Mouse (Mus musculus) kidney, adult 9 months (tissue): ENCODE measurements around the gene Rrp1b.

Experiments used
- DNase-seq: peaks from one replicate; pipeline ENCODE4 v3.0.0; 2022

Rrp1b gene

DNA sequence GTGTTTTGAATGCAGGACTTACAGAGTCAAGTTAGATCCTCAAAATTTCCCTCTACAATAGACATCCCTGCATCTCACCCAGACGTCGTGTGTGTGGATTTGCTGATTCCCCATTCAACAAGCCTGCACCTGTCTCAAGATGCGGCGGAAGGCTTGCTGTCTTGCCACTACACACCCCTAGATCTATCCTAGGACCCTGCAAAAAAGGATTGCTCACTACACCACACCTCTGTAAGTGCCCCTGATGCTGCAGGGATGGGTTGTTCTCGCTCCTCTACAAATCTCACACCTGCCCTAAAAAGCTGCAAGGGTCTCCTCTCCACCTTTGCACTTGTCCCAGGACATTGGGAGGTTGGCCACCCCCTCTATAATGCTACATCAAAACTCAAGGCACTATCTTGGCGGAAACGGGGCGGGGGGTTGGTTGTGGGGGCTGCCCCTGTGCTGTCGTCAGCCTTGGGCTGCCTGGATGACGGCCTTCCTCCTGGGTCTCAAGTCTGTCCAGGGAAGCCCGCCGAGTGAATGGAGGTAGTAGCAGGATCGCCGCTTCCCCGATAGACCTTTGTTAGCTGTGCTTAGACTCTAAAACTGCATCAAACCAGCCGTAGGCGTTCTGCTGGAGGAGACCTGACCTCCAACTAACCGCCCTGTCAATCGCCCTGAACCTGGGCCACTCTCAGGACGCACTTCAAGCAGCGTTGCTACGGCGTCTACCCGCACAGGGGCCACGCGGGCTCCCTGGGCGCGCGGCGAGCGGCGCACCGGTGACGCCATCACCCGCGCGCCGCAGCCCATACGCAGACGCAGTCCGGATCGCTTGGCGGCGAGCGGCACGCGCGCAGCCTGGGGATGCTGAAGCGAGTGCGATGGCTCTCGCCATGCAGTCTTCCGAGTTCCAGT is at the start of gene Rrp1b, which contains the start of gene Hsf2bp:
Gene Rrp1b, plus strand, starts transcription at position 492 of the 900 bp plus-strand sequence.
Gene Hsf2bp, minus strand, starts transcription at position 741 of the 900 bp plus-strand sequence.
- DNase-seq, result peak; percentile 59

DNA sequence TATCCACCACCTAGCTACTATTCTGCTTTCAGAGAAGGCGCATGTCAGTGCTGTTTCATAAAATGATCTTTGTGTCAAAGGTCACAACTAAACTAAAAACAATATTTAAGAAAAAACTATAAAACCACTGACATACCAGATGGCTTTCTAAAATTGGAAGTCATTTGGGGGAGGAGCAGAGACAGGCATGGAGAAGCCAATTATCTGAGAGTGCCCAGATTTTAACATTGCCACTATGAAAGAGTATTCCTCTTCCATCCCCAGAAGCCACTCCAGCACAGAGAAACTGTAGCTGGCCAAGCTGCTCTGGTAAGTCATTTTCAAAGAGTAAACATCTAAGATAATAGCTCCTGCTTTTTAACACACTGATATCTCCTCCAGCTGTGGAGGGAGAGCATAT is 49.0 kb upstream of the Rrp1b start:
- no peak for DNase-seq

DNA sequence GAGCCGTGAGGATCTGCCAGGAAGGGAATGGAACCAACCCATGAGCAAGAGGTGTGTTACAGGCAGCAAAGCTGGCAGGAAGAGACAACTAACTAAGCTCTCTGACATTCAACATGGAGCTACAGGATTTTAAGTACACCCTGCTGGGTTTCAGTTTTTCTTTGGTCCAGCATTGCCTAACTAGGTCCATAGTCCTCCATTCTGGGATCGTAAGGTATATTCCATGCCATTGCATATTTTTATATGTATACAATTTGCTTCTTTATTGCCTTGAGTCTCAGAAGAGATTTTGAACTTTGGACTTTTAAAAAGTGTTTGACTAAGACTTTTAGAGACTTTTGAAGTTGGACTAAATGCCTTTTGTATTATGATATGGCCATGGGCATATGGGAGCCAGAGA is 46.9 kb upstream of the Rrp1b start:
- no peak for DNase-seq

DNA sequence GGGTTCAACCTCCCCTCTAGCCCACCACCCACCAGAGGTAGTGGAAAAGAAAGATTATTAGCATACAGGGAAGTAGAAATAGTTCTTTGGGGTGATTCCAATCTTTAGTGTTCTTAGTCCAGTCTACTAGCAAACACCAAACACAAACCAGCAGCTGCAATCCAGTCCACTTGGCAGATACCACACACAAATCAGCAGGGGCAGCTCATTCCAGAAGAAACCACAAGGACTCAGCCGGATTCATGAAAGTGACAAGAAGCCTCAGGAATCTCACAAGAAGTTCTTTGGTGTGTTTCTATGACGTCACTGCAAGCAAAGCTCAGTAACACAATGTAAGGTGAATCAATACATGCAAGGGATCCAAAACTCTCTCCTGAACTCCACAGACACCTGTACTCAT is 43.9 kb upstream of the Rrp1b start:
- no peak for DNase-seq

DNA sequence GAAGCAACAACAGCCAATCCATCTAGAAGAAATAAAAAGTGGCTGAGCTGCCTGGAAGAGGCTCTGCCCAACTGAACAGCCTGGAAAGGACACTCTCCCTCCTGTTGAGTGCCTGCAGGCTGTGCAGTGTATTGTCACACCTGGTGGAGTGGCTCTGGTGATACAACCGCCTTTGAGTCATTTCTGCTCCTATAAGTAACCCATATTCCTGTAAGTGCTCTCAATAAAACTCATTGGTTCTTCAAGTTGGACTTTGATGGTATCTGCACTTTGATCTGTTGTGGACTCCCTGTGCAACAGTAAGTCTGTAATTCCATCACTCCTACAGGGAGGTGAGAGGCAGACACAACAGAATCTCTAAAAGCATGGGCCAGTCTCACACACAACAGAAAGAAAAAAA is 42.5 kb upstream of the Rrp1b start:
- DNase-seq, result peak; percentile 46

DNA sequence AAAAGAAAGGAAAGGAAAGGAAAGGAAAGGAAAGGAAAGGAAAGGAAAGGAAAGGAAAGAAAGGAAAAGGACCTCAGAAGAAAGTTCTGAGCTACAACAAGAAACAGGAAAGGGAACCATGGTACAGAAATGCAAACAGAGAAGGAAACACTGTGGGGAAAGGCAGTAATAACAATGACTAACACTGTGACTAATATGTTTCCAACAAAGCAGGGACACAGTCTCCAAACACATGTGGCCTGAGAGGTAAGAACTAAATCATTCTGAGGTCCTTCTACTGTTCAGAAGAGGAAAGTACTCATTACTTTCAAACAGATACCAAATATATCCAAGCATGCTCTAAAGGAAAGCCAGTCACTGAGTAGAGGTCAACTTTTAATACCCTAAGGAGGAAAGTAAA is 41.8 kb upstream of the Rrp1b start:
- DNase-seq, result no peak

DNA sequence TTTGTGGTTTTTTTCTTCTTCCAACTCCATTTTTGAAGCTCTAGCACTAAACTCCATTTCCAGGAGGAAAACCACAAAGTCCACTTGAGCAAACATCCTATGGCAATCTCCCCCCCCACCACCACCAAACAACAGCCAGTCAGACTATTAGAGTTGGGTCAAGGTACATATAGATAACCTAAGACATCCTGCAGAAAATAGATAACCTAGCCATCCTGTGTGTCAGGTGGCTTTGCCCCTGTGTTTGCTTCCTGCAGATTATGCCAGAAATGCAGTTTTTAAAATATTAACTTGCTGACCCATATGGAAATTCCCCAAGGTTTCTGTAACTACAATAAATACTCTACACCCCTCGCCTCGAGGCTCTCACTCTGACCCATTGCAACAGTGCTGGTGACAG is 40.1 kb upstream of the Rrp1b start:
- DNase-seq, result no peak

DNA sequence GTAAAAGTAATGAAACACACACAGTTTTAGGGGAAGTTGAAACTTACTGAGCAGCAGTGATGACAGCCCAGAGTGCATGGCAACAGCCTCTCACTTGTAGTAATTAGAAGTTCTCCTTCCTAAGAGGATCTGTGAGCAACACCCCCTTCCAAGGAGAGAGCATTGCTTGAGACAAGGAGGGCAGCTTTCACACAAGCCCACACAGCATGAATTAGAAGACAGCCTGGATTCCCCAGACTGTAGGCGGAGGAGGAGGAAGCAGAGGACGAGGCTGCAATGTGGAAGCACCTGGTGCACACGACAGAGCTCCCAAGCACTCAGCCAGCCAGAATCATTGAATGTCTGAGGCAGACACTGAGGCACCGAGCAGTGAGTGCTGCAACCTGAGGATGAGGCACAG is 39.6 kb upstream of the Rrp1b start:
- no peak for DNase-seq

DNA sequence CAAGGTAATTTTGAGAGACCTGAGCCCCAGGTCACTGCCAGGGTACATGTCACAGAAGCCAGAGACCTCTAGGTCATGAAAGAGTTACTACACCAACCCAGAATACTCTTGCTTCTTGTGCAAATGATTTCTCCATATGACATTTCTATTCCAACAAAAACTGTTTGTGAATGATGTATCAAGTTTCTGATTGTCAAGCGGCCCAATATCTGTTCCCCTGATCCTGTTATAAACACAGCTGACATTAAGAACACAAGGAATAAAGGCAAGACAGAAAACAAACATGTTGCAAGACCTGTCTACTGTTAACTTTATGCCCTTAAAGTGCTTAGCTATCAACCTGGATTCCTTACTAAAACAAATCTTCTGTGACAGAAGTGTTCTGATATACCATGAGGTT is 37.5 kb upstream of the Rrp1b start:
- DNase-seq, result no peak

DNA sequence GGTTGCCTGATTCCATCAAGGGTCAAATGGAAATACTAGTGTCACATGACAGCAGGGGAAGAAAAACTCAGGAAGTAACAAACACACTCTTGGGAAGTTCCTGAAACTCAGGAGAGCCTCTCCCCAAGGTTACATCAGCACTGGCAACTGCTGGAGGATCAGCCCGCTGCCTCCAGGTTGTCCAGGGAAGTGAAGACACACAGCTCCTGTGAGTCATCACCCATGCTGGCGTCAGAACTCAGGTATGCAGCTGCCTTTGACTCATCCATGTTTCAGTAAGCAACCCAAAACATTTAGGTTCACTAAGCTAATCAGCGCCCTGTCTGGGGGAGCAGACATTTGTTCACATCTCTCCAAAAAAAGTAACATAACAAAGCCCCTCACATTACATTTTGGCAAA is 32.6 kb upstream of the Rrp1b start:
- DNase-seq, result no peak

DNA sequence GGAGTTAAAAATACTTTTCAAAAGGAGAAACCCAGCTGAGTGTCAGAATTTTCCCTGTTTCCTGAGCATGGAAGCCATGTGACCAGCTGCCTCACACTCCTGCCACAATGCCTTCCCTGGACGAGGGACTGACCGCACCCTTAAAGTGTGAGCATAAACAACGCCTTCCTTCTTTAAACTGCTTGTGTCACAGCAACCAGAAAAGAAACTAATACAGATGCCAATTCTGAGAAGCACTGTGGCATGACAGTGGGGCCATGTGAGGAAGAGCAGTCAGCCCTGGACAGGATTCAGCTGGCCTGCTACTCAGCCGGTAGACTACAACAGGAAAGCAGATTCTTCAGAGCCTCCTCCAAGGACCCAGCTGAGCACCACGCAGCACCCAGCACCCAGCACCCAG is 29.1 kb upstream of the Rrp1b start:
- DNase-seq, result peak; percentile 40

DNA sequence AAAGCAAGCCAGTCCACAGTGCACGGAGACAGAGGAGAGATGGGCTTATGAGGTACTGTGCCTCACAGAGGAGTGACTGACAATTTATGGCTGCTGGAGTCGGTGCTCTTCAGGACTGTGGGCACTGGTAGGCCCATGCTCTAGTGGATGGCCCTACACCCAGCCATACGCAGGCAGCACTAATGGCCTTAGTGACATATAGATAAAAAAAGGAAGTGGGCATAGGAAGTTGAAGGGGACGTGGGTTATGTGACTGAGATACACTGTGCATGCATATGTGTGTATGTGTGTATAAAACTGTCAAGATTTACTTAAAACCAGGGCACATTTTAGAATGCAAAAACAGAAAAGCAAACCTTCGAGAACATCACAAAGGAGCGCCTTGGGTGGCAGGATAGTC is 24.2 kb upstream of the Rrp1b start:
- DNase-seq, result no peak

DNA sequence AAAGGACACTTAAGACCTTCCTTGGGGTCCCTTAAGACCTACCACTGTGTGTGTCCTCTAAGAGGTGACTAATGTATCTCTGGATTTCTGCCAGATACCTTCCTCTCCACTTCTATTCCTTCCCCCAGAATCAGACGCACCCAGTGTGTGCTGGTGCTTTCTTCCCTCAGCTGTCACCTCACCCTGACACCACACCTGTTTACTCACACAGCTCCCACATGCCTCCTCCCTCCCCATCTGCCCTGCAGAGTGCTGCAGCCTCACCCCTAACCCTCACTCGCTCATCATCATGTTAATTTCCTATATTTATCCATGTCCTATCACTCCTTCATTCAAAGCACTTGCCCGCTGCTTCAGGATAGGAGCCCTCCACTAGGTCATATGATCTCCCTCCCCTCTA is 23.6 kb upstream of the Rrp1b start:
- DNase-seq, result no peak

DNA sequence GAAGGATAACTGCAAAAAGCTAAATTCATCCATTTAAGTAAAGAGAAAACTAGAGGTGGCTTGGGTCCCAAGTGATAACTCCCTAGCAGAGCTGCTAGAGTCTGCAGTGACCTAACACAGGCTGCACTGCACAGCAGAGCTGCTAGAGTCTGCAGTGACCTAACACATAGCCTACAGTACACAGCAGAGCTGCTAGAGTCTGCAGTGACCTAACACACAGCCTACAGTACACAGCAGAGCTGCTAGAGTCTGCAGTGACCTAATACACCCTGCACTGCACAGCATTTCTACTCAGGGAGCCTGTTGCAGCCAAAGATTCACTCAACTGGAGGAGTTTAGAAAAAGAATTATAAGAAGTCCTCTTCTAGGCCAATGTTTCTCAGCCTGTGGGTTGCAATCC is 22.2 kb upstream of the Rrp1b start:
- no peak for DNase-seq

DNA sequence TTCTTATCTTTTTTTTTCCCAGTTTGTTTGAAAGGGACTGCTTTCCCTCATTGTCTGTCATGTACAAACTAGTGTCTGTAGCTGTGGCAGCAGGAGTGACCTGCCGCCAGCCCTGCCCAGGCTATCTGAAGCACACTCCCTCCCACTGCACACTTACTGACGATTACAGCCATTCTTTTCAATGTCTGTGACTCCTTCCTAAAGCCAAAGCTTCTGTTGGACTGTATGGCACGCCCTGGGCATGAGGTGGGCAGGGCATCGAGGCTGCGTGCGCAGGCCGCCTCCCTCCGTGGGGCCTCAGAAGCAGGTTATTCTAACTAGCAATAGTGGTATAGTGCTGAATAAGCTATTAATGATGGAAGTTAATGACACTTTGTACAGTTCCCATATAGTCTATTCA is 19.4 kb upstream of the Rrp1b start:
- DNase-seq, result no peak

DNA sequence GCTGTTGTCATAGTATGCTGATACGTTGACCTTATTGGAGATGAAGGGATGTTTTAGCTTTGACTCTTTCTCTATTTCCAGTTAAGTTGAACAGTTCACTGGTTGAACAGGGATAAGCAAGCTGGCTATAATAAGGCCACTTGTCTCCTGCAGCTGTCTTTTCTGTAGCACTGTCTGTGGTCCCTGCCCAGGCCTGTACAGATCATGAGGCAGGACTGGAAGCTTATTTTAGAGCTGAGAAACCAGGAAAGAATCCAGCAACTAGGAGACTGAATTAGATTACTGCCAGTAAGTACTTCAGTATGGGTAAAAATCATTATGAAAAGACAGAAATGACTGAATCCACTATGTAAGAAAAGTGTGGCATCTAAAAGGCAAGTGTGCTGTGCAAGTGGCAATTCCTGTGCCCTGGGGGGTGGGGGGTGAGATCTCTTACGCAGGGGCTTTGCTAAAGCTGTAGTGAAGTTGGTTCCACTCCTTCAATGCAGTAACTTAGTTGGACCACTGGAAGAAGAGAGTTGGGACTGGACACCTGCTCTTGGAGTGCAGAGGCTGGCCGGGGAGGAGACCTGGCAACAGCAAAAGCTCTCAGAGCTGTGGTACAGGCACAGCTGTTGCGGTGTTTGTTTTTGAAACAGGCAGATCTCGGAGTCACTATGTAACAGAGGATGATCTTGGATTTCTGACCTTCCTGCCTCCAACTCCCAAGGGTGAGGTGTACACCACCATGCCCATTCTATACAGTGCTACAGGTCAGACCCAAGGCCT is 17.6 kb upstream of the Rrp1b start:
- DNase-seq, result no peak

DNA sequence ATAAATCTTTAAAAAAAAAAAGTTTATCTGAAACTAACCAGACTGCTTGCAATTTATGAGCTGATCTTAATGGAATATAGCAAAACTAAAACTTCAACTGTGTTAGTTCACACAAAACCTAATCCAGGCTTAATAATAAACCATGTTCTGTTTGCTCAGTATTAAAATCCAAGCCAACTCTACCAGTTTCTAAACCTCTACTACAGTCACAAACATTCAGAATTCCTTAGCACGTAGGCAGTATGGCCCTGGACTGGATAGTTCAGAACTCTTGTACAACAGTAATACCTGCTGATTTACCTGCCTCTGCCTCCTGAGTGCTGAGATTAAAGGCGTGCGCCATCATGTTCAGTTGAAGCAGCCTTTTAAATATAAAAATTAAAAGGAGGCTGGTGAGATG is 13.9 kb upstream of the Rrp1b start:
- DNase-seq, result peak; percentile 79

DNA sequence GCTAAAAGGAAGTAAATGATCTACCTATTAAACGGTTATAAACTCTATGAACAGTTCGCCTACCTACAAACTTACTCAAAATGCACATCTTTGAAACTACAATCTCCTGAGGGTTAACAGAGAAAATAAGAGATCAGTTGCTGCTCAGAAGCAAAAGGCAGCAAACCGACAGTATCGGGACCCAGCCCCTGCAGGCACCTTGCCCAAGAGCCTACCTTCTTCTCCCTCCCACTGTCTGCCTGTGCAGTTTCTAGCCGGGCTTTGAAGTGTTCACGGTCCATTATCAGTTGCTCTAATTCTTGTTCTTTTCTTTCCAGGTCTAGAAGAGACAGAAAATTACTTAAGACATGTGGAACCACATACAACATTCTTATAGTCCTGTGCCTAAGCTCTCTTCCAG is 13.3 kb upstream of the Rrp1b start:
- DNase-seq, result peak; percentile 65

DNA sequence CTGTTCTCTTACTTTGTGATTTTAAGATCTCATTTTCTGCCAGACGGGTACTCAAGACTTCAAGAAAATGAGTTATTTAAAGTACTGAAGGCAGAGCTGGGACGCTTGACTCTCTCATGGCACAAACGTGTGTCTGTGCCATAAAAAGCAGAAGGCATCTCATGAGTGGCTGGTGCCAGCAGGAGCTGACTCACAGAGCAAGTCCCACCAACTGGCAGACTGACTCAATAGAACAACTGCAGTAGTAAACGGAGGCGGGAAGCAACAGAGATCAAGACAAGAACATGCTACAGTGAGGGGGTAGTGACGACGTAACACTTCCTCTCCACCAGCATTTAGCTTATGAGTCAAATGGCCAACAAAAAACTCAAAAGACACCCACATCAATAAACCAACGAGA is 12.8 kb upstream of the Rrp1b start:
- peak; percentile 26 for DNase-seq

DNA sequence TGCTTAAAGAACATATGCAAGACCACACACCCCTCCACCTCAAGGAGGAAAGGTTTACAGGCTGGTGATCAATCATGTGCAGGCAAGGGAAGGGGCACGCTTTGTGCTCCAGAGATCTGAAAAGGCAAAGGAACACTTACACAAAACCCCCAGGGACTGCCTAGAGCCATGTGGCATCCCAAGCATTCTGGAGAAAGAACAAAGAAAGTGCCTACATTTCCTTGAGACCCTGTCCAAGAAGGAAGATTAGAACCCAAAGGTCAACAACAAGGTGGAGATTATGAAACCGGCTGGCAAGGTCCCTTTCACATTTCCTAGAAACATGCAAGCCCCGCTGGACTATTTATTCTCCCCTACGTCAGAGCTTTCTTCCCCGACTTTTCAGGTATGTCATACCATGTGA is 11.2 kb upstream of the Rrp1b start:
- peak; percentile 80 for DNase-seq

DNA sequence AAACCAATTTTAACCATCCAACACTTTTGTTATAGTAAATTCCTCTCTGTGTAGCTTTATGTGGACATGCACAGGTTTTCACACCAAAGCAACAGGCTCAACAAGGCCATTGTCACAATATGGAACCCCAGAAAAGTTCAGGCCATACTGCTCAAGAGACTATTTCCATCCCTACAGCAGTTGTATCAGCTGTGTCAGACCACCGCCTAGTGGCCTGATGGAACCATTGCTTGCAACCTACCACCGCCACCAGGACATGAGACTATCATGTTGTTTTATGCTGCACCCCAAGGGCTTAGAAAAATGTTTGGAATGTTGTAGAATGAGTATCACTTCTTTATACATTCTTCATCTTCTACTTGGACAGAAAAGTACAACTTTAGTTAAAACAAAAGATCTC is 10.5 kb upstream of the Rrp1b start:
- DNase-seq, result peak; percentile 85

DNA sequence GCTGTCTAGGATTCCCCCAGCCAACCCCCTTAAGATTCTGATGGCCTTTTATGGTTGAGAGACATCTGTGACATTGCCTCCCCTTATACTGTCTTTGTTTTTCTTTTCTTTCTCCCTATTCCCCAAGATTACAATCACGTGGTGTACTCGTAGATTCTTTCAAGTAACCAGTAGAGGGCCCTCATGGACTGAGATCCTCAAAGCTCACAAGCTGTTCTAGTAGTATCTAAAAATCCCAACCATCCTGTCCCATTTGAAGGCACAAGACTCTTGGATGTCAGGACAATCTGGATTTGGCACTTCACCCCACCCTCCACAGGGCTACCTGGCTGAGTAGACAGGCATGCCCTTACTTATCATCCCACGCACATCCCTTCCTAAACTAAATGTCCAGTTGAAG is 8.2 kb upstream of the Rrp1b start:
- peak; percentile 57 for DNase-seq

DNA sequence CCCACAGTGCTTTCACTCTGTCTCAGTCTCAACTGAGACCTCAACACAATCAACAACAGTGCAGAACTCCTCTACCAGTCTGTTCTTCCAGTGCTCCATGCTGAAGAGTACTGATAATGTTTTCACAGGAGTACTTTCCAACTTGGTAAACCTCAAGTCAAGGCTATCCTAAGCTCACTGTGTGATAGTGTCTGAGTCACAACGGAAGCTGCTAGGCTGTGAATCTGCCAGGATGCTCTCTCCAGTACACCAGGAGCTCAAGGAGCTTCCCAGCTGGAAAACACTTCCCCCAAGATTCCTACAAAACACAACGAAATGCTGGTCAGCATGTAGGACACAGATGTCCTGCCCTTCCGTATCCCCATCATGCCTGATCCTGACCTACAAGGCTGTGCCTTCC is 7.6 kb upstream of the Rrp1b start:
- no peak for DNase-seq

DNA sequence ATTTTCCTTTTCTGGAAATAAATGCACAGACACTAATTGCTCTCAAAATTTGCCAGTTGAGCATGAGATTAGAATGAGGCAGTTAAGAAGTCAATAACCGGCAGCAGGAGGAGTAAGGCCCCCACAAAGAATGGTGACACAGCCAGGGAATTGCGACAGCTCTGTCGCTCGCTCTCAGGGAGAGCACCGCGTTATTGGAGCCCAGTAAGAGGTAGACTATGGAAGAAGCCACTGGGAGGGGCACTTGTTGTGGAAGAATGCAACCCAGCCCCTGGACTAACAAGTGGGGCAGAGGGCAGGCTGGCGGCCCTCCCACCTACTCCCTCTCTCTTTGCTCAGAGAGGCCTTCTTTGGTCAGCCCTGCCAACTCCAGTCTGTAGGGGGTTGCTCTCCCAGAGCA is 4.2 kb upstream of the Rrp1b start:
- DNase-seq, result no peak
